Mouse (Mus musculus): ENCODE measurements at regions not wholly inside any gene's neighbourhood (a gene's known extent, or its start where the extent isn't known, plus 50 kb on each side); places are given as distances from the start of the nearest gene placed in this dataset.

DNA sequence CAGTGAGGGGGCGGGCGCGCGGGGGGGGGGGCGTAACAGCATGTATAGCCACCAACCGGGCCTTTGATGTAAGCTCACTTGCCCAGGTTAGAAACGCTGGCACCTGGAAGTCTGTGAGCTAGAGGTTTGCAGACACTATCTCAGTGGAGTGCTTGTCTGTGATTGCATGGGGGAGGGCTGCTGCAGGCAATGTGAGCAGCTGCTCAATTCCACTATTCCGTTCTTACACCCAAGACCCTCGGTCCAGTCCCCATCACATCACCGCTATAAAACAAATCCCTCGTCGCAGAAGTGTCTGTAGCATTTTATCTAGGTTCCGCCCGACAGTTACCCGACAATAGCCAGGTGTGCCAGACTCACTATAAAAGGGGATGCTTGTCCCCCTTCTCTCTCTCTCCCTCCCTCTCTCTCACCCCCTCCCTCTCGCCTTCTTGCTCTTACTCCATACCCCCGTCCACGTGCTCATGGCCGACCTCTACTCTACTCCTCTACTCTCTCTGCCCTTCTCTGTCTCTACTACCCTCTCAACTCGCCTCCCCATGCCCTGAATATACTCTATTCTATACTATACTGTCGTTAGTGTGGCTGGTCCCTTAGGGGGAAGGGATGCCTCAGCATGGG is 65.4 kb downstream of the Ddx3x start:
- TF ChIP-seq GATA1 (IDR thresholded peaks at IDR 0.05; ENCODE audit: borderline replicate concordance, low read length) (no peak), FLI1 (IDR thresholded peaks at IDR 0.05; ENCODE audit: low read length) (no peak)
